In the genomic region with DNA sequence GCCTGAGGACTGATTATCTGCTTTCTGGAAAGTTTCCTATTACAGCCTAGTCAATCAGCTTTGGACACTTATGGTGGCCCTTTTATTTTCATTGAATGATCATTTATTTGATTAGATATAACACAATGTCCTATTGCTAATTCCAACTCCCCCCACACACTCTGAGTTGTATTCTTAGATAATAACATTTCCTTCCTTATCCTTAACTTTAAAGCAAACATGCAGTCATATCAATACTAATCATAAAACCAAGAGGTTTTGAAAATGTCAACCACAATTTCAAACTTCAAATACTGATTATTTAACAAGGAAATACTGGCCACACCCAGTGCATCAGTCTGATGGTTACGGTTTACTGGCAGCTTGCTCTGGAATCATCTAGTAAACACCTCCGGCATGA, we compare ENCODE assay signal across 28 mouse cellular contexts.
"Had no signal": no experiment of that assay in that cellular context is flagged by ENCODE, and none has a peak within 500 bp of the region (broad histone marks: within the 10 kb centered on the region; RNA-seq: fewer than 3 reads in every experiment).

No protein-coding gene starts in this region.

- H3K27me3 ChIP-seq: limb, embryonic 12.5 days; limb, embryonic 13.5 days; limb, embryonic 15.5 days; liver, embryonic 12.5 days; liver, embryonic 13.5 days; liver, embryonic 15.5 days; lung, embryonic 15.5 days; megakaryocyte, embryonic 14.5 days; midbrain, embryonic 12.5 days; midbrain, embryonic 13.5 days; midbrain, embryonic 15.5 days; neural tube, embryonic 12.5 days had no signal

- DNase-seq: left cerebral cortex, postnatal 4 days; liver; liver, embryonic 13.5 days; liver, postnatal 0 days; lung, adult 18-20 months; lung, adult 2 months; lung, embryonic 14.5 days; lung, postnatal 10 days; lung, postnatal 14 days; lung, postnatal 36 days; lung, postnatal 4 days; midbrain, embryonic 14.5 days had no signal

- H3K36me3 ChIP-seq: limb, embryonic 10.5 days; limb, embryonic 12.5 days; limb, embryonic 13.5 days; limb, embryonic 15.5 days; liver, embryonic 12.5 days; liver, embryonic 13.5 days; liver, embryonic 15.5 days; lung, embryonic 15.5 days; midbrain, embryonic 10.5 days; midbrain, embryonic 12.5 days; midbrain, embryonic 13.5 days; midbrain, embryonic 15.5 days; neural tube, embryonic 12.5 days had no signal

- H3K9ac ChIP-seq: limb, embryonic 12.5 days; limb, embryonic 13.5 days; limb, embryonic 15.5 days; liver, embryonic 12.5 days; liver, embryonic 13.5 days; liver, embryonic 14.5 days; liver, embryonic 15.5 days; liver, postnatal 0 days; lung, embryonic 14.5 days; lung, embryonic 15.5 days; midbrain, embryonic 12.5 days; midbrain, embryonic 13.5 days; midbrain, embryonic 15.5 days; neural tube, embryonic 12.5 days had no signal

- H3K27ac ChIP-seq: limb, embryonic 10.5 days; limb, embryonic 12.5 days; limb, embryonic 13.5 days; limb, embryonic 15.5 days; liver, embryonic 12.5 days; liver, embryonic 13.5 days; liver, embryonic 14.5 days; liver, embryonic 15.5 days; lung, embryonic 15.5 days; macrophage; midbrain, embryonic 10.5 days; midbrain, embryonic 12.5 days; midbrain, embryonic 13.5 days; midbrain, embryonic 15.5 days; neural tube, embryonic 12.5 days had no signal

- H3K4me1 ChIP-seq: liver, embryonic 12.5 days; liver, embryonic 13.5 days; liver, embryonic 15.5 days; lung, embryonic 15.5 days; megakaryocyte, embryonic 14.5 days; midbrain, embryonic 10.5 days; midbrain, embryonic 12.5 days; midbrain, embryonic 13.5 days; midbrain, embryonic 15.5 days; neural tube, embryonic 12.5 days had no signal

- H3K4me3 ChIP-seq: limb, embryonic 10.5 days; limb, embryonic 12.5 days; limb, embryonic 13.5 days; limb, embryonic 15.5 days; liver, embryonic 12.5 days; liver, embryonic 13.5 days; liver, embryonic 15.5 days; lung, embryonic 15.5 days; megakaryocyte, embryonic 14.5 days; midbrain, embryonic 10.5 days; midbrain, embryonic 12.5 days; midbrain, embryonic 13.5 days; midbrain, embryonic 15.5 days; myocyte; neural tube, embryonic 12.5 days had no signal

- H3K9me3 ChIP-seq: limb, embryonic 10.5 days; limb, embryonic 12.5 days; limb, embryonic 13.5 days; limb, embryonic 15.5 days; liver, embryonic 12.5 days; liver, embryonic 13.5 days; liver, embryonic 15.5 days; lung, embryonic 15.5 days; megakaryocyte, embryonic 14.5 days; midbrain, embryonic 10.5 days; midbrain, embryonic 12.5 days; midbrain, embryonic 13.5 days; midbrain, embryonic 15.5 days; neural tube, embryonic 12.5 days had no signal
